Mouse (Mus musculus) limb, embryonic 14.5 days (tissue): ENCODE results near the gene Npepps. TPM values are rescaled to one million over a fixed set of nuclear protein-coding genes. Genes with fewer than 3 reads are reported as not detected.

ENCODE experiments used
- ATAC-seq: fragments of 200-750 bp; cut with Nextera tagmentation; 2 replicates; pipeline ENCODE4 v1.8.0; 2017; ENCODE audit warnings: low read depth, moderate number of reproducible peaks, moderate TSS enrichment; ENCODE audit not compliant: low FRiP score
- DNase-seq: peaks from one replicate; pipeline ENCODE4 v3.0.0-alpha.2; 2015; ENCODE audit warnings: low spot score
- H3K27ac ChIP-seq: fragments of 300-500 bp; sonication (generic); replicated peaks from 2 replicates; pipeline ENCODE4 v1.5.1; 2014; ENCODE audit warnings: low read depth, mild to moderate bottlenecking, low read length, moderate library complexity, mixed read lengths
- H3K27me3 ChIP-seq: fragments of 300-500 bp; sonication (generic); 2 replicates; pipeline ENCODE4 v1.6.1; 2014; ENCODE audit warnings: low read length, mixed read lengths; ENCODE audit not compliant: control insufficient read depth, insufficient read depth
- H3K36me3 ChIP-seq: fragments of 300-500 bp; sonication (generic); 2 replicates; pipeline ENCODE4 v1.6.1; 2014; ENCODE audit warnings: mild to moderate bottlenecking, low read length, moderate library complexity, mixed read lengths; ENCODE audit not compliant: control insufficient read depth, insufficient read depth
- H3K4me1 ChIP-seq: fragments of 300-500 bp; sonication (generic); 2 replicates; pipeline ENCODE4 v1.6.1; 2014; ENCODE audit warnings: antibody characterized with exemption, low read length, mixed read lengths; ENCODE audit not compliant: control insufficient read depth, insufficient read depth
- H3K4me2 ChIP-seq: fragments of 300-500 bp; sonication (generic); replicated peaks from 2 replicates; pipeline ENCODE4 v1.6.1; 2014; ENCODE audit warnings: low read depth, mild to moderate bottlenecking, low read length, moderate library complexity; ENCODE audit not compliant: severe bottlenecking
- H3K4me3 ChIP-seq: fragments of 300-500 bp; sonication (generic); replicated peaks from 2 replicates; pipeline ENCODE4 v1.5.1; 2014; ENCODE audit warnings: low read length
- H3K9ac ChIP-seq: fragments of 300-500 bp; sonication (generic); 2 replicates; pipeline ENCODE4 v1.6.1; 2014; ENCODE audit warnings: mild to moderate bottlenecking, low read depth, low read length, moderate library complexity; ENCODE audit not compliant: severe bottlenecking
- H3K9me3 ChIP-seq: fragments of 300-500 bp; sonication (generic); 2 replicates; pipeline ENCODE4 v1.6.1; 2016; ENCODE audit warnings: low read length; ENCODE audit not compliant: control insufficient read depth
- POLR2A ChIP-seq: fragments of 200-500 bp; IDR thresholded peaks from 2 replicates; pipeline ENCODE4 v1.8.0; 2012; ENCODE audit warnings: inconsistent platforms, mild to moderate bottlenecking, moderate library complexity, borderline replicate concordance; ENCODE audit not compliant: insufficient read depth, insufficient read length; ENCODE audit errors: extremely low read depth
- WGBS: fragments of 180-500 bp; shearing (Covaris S2); extraction: QIAGEN DNeasy Blood & Tissue Kit; methylation state at CpG from one replicate; pipeline ENCODE4 v1.1.7; 2014; 5-methylcytosine and 5-hydroxymethylcytosine counted together
- polyA plus RNA-seq, 2 experiments: library from polyadenylated mRNA; depleted of rRNA in 1 of 2; stranded (reverse) in 1 of 2; unstranded in 1 of 2; fragments of >200 nt; fragmentation: Nextera tagmentation in 1 of 2; extraction: Ambion mirVana in 1 of 2; gene quantifications; 2 replicates each; pipeline versions ENCODE4 v1.2.1 to v1.2.3; 2012 to 2014

Gene Npepps
- polyA plus RNA-seq, 2 experiments, result 63.5 to 73.9 TPM

DNA sequence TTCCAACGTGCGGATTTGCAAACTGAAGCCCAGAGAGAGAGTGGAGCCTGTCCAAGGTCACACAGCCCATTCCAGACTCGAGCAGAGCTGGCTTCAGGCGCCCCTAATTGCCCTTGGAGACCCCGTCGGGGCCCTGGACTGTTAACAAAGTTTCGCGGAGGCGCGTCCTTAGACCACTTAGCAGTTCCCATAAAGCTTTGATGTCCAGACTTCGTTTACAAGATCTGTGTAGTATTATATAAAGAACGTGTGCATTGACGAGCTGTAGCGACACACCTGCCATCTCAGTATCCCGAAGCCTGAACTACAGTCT, 91.8 kb downstream of the Npepps start:
- 2% methylated on average over 15 of the region's 15 CpGs for WGBS
- H3K4me3 ChIP-seq, result peak overlapping the region; percentile 89
- peak overlapping the region; percentile 83 for H3K4me2 ChIP-seq
- peak overlapping the region; percentile 84 for H3K27ac ChIP-seq
- peaks cover 12% of the 10 kb centered on the region for H3K4me1 ChIP-seq
- H3K9ac ChIP-seq, result peak overlapping the region; percentile 66
- H3K27me3 ChIP-seq, result no peaks in the 10 kb centered on the region
- peaks cover 28% of the 10 kb centered on the region for H3K36me3 ChIP-seq
- ATAC-seq, result no peak
- no peak for TF ChIP-seq POLR2A
- no peaks in the 10 kb centered on the region for H3K9me3 ChIP-seq
- DNase-seq, result no peak

DNA sequence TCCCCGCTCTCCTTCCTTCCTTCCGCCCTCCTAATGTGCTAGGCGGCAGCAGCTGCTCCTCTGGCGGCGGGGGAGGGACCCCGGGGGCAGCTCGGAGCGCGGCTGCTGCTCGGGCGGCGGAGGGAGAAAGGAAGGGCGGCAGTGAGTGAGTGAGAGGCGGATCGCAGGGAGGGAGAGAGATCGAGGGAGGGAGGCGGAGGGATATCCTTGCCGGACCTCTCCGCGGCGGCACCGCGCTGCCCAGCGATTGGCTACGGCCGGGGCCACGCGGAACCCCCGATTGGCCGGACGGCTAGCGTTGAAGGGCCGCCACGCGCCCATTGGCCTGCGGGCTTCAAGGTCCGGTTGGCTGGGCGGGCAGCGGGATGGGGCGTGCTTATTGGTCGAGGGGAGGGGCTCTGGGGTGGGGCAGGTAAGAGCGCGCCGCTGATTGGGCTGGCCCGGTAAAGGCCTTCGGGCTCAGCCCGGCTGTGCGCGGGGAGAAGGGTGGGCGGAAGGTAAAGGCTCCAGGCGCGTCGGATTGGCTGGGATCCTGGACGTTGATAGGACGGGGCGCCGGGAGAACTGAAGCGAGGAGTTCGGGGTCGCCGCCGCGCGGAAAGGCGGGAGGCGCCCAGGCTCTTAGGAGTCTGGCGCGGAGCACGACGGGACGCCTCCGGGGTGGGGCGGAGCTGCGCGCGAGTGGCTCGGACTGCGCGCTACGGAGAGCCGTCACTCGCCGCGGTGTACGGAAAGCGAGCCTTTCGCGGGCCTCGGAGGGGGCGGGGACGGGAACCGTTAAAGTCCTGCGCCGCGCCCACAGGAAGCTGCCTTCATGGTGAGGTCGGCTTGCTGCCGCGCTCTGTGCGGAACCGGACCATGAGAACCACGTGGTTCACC, 92.4 kb downstream of the Npepps start, which contains the start of gene Kpnb1:
Gene Kpnb1 (minus strand): TSS at position 118 of the 879 bp plus-strand sequence.
- peak; percentile 93 for ATAC-seq
- no peaks in the 10 kb centered on the region for H3K9me3 ChIP-seq
- peak within 1 kb of the TSS; percentile 95 for H3K27ac ChIP-seq
- WGBS, result under 1% methylated on average over 82 of the region's 101 CpGs
- TF ChIP-seq POLR2A, result peak; percentile 84; the same call in 1 of the 2 replicates
- H3K36me3 ChIP-seq, result peaks cover 34% of the 10 kb centered on the region
- H3K27me3 ChIP-seq, result no peaks in the 10 kb centered on the region
- H3K9ac ChIP-seq, result peak within 1 kb of the TSS; percentile 92
- peak within 1 kb of the TSS; percentile 89 for H3K4me3 ChIP-seq
- H3K4me1 ChIP-seq, result peaks cover 12% of the 10 kb centered on the region
- H3K4me2 ChIP-seq, result peak within 1 kb of the TSS; percentile 83
- peak; percentile 99 for DNase-seq

DNA sequence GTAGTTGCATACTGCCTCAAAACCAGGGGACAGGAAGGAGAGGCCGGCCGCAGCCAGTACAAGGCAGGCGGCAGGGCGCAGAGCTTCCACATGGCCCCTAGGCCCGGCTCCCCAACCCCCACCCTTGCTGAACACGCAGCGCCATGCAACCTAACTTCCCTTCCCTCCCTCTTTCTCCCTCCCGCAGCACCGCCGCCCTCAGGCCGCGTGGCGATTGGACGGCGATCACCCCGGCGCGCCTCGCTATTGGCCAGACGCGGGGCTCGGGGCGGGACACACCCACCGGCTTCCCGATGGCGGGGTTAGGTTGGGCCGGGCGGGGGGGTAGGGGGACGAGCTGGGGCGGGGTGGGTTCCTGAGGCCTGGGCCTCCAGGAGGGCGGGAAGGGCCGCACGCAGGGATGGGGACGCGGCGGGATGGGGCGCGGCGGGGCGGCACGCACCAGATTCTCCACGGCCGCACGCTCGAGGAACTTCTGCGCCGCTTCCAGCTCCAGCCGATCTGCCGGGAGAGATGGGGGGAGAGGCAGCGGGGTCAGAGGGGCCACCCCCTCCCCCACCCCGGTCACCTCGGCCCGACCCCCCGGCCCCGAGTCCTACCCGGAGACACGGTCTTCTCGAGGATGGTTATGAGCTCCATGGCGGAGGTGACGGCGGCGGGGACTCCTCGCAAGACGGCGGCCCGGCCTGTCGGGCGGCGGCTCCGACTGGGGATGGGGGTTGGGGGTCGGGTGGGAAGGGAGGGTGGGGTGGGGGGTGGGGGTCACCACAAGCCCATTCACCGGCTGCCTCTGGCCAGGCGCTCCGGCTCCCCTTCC, 93.3 kb downstream of the Npepps start:
- Histone ChIP-seq H3K27me3 (no peaks in the 10 kb centered on the region), H3K4me3 (peak overlapping the region; percentile 89), H3K27ac (peak overlapping the region; percentile 95), H3K4me1 (peaks cover 12% of the 10 kb centered on the region), H3K9ac (peak overlapping the region; percentile 92), H3K9me3 (no peaks in the 10 kb centered on the region), H3K4me2 (peak overlapping the region; percentile 58), H3K36me3 (peaks cover 43% of the 10 kb centered on the region)
- no peak for TF ChIP-seq POLR2A
- ATAC-seq (peak; percentile 78), DNase-seq (peak; percentile 93)
- WGBS, result under 1% methylated on average over 31 of the region's 74 CpGs

DNA sequence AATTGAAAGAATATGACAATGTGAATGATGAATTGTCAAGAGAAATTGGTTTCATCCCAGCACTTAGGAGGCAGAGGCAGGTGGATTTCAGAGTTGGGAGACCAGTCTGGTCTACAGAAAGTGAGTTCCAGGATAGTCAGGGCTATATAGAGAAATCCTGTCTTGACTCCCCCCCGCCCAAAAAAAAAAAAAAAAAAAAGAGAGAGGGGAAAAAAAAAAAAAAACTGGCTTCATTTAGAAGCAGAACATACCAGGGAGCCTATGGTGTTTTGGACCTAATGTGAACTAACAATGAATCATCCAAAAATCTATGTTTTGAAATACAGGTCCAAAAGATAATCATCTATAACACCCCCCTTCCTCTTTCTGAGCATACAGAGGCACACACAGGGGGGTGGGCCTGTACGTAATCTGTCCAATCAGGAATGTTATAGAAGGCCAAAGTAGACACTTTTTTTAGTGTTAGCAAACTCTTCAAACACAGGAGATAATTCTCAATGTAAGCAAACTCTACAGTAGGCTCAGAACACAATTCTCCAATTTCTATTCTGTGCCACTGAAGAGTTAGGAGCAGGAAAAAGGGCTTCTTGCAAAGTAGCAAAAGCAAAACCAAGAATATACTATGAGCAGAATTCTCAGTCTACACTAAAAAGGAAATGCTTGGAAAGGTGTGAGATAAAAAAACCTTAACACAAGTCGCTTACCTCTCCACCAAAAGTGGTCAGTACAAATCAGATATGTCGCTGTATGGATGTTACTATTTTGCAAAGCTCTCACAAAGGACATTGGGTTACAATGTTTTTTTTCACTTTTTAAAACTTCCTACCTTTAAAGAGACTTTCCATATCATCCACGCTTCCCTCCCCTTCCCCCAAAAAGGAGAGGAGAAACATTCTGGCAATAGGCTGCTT, 94.5 kb downstream of the Npepps start:
- H3K4me2 ChIP-seq, result peak overlapping the region; percentile 58
- H3K4me1 ChIP-seq, result peaks cover 12% of the 10 kb centered on the region
- H3K27ac ChIP-seq, result no peak overlapping the region
- no peaks in the 10 kb centered on the region for H3K9me3 ChIP-seq
- H3K36me3 ChIP-seq, result peaks cover 52% of the 10 kb centered on the region
- H3K9ac ChIP-seq, result peak overlapping the region; percentile 52
- no peak for TF ChIP-seq POLR2A
- no peak for ATAC-seq
- H3K27me3 ChIP-seq, result no peaks in the 10 kb centered on the region
- peak overlapping the region; percentile 89 for H3K4me3 ChIP-seq
- DNase-seq, result no peak
- 63% methylated on average over 5 of the region's 5 CpGs for WGBS
